Mouse (Mus musculus) neural tube, embryonic 11.5 days (tissue): Measurements from ENCODE around the gene Slc22a8. TPM values are rescaled to one million over a fixed set of nuclear protein-coding genes. Genes with fewer than 3 reads are reported as not detected.

Source experiments
- ATAC-seq: fragments of 200-750 bp; cut with Nextera tagmentation; 2 replicates; pipeline ENCODE4 v1.8.0; 2017; ENCODE audit warnings: moderate number of reproducible peaks, mild to moderate bottlenecking, moderate TSS enrichment, moderate library complexity; ENCODE audit not compliant: insufficient read depth, low FRiP score, low TSS enrichment
- DNase-seq: peaks from one replicate; pipeline ENCODE4 v3.0.0-alpha.2; 2015; ENCODE audit warnings: low spot score
- H3K27ac ChIP-seq: fragments of 300-500 bp; sonication (generic); 2 replicates; pipeline ENCODE4 v1.5.1; 2014; ENCODE audit warnings: low read depth, mild to moderate bottlenecking, low read length
- H3K27me3 ChIP-seq: fragments of 300-500 bp; sonication (generic); 2 replicates; pipeline ENCODE4 v1.6.1; 2014; ENCODE audit warnings: mild to moderate bottlenecking, low read length, mixed read lengths; ENCODE audit not compliant: control insufficient read depth, insufficient read depth
- H3K36me3 ChIP-seq: fragments of 300-500 bp; sonication (generic); 2 replicates; pipeline ENCODE4 v1.6.1; 2014; ENCODE audit warnings: mild to moderate bottlenecking, low read length, moderate library complexity, mixed read lengths; ENCODE audit not compliant: control insufficient read depth, insufficient read depth
- H3K4me1 ChIP-seq: fragments of 300-500 bp; sonication (generic); 2 replicates; pipeline ENCODE4 v1.6.1; 2014; ENCODE audit warnings: low read length, mixed read lengths; ENCODE audit not compliant: control insufficient read depth, insufficient read depth
- H3K4me2 ChIP-seq: fragments of 300-500 bp; sonication (generic); 2 replicates; pipeline ENCODE4 v1.6.1; 2014; ENCODE audit warnings: low read depth, mild to moderate bottlenecking, moderate library complexity
- H3K4me3 ChIP-seq: fragments of 300-500 bp; sonication (generic); 2 replicates; pipeline ENCODE4 v1.5.1; 2014; ENCODE audit warnings: low read depth, low read length
- H3K9ac ChIP-seq: fragments of 300-500 bp; sonication (generic); 2 replicates; pipeline ENCODE4 v1.6.1; 2014; ENCODE audit warnings: mild to moderate bottlenecking, low read length
- H3K9me3 ChIP-seq: fragments of 300-500 bp; sonication (generic); 2 replicates; pipeline ENCODE4 v1.6.1; 2016; ENCODE audit warnings: low read length; ENCODE audit not compliant: control insufficient read depth
- WGBS: fragments of 180-500 bp; shearing (Covaris S2); extraction: QIAGEN DNeasy Blood & Tissue Kit; methylation state at CpG from one replicate; pipeline ENCODE4 v1.1.7; 2014; 5-methylcytosine and 5-hydroxymethylcytosine counted together
- polyA plus RNA-seq: library from polyadenylated mRNA; unstranded; fragments of >200 nt; fragmentation: Nextera tagmentation; extraction: Ambion mirVana; gene quantifications from 2 replicates; pipeline ENCODE4 v1.2.1, GENCODE M21; 2014

The Slc22a8 gene
- polyA plus RNA-seq, 1 experiment from 2014 or later: not detected

DNA sequence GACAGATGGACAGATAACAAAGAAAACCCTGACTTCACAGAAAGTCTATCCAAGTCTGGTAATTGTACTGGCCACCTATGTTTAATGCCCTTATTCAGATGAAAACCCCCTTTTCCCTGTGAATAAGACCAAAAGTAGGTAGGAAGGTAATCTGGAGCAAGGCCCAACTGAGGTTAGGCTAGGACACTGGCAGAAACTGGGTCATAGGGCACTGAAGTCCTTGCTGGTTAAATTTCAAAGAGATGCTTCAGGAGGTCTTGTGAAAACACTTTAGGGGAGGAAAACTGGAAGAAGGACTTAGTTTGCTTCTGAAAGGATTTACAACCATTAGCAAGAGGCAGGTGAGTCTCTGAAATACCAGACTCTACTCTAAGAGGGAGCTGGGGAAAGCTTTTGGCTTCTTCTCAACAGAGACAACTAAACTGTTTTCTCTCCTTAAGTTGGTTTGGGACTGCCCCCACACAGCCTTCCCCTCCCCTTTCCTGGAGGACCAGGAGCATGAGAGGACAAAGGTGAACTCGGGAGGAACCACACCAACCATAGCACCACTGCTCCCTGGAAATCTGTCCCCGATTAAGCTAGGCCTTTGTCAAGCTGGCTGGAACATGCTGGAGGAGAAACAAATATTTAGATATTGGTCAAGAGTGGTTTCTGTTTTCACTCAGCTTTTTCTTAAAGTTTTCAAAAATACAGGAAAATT lies 20.6 kb upstream of the Slc22a8 start:
- H3K9me3 ChIP-seq: no peaks in the 10 kb centered on the region
- no peak overlapping the region for H3K9ac ChIP-seq
- no peaks in the 10 kb centered on the region for H3K36me3 ChIP-seq
- no peak overlapping the region for H3K4me2 ChIP-seq
- WGBS: 69% methylated on average over 2 of the region's 2 CpGs
- ATAC-seq (no peak), DNase-seq (no peak)
- H3K27me3 ChIP-seq: no peaks in the 10 kb centered on the region
- no peaks in the 10 kb centered on the region for H3K4me1 ChIP-seq
- no peak overlapping the region for H3K4me3 ChIP-seq
- H3K27ac ChIP-seq: no peak overlapping the region

GRCm38 (mm10) chr19:8571746-8572145 lies 19.3 kb upstream of the Slc22a8 start:
- no peaks in the 10 kb centered on the region for H3K9me3 ChIP-seq
- DNase-seq: no peak
- no peaks in the 10 kb centered on the region for H3K4me1 ChIP-seq
- WGBS: 74% methylated on average over 7 of the region's 7 CpGs
- H3K9ac ChIP-seq: no peak overlapping the region
- no peaks in the 10 kb centered on the region for H3K36me3 ChIP-seq
- no peak for ATAC-seq
- H3K27ac ChIP-seq: no peak overlapping the region
- H3K27me3 ChIP-seq: no peaks in the 10 kb centered on the region
- H3K4me2 ChIP-seq: no peak overlapping the region
- no peak overlapping the region for H3K4me3 ChIP-seq

- WGBS: 31% methylated on average over 3 of the region's 3 CpGs
These were observed 18.6 kb upstream of the Slc22a8 start for GRCm38 (mm10) chr19:8572485-8572884.

GRCm38 (mm10) chr19:8577432-8577831 lies 13.6 kb upstream of the Slc22a8 start:
- Histone ChIP-seq H3K9me3 (no peaks in the 10 kb centered on the region), H3K27me3 (no peaks in the 10 kb centered on the region), H3K4me1 (peaks cover 2% of the 10 kb centered on the region; the same call in 1 of the 2 replicates), H3K27ac (no peak overlapping the region), H3K36me3 (no peaks in the 10 kb centered on the region), H3K9ac (no peak overlapping the region), H3K4me2 (no peak overlapping the region), H3K4me3 (no peak overlapping the region)
- DNase-seq (no peak), ATAC-seq (no peak)
- WGBS: 92% methylated on average over 4 of the region's 4 CpGs

More at GRCm38 (mm10) chr19:8572485-8572884, 18.6 kb upstream of the Slc22a8 start:
- ATAC-seq: no peak
- Histone ChIP-seq H3K9me3 (no peaks in the 10 kb centered on the region), H3K4me3 (no peak overlapping the region), H3K4me2 (no peak overlapping the region), H3K27me3 (no peaks in the 10 kb centered on the region), H3K36me3 (no peaks in the 10 kb centered on the region), H3K4me1 (no peaks in the 10 kb centered on the region), H3K27ac (no peak overlapping the region), H3K9ac (no peak overlapping the region)
- no peak for DNase-seq

GRCm38 (mm10) chr19:8578293-8578969 lies 12.6 kb upstream of the Slc22a8 start:
- 7% methylated on average over 24 of the region's 24 CpGs for WGBS
- Histone ChIP-seq H3K27me3 (no peaks in the 10 kb centered on the region), H3K4me3 (peak overlapping the region; percentile 22), H3K9ac (peak overlapping the region; percentile 33), H3K4me2 (peak overlapping the region; percentile 52), H3K9me3 (no peaks in the 10 kb centered on the region), H3K4me1 (peaks cover 2% of the 10 kb centered on the region; the same call in 1 of the 2 replicates), H3K36me3 (no peaks in the 10 kb centered on the region), H3K27ac (no peak overlapping the region)
- DNase-seq (peak; percentile 73), ATAC-seq (peak; percentile 50)

GRCm38 (mm10) chr19:8578970-8579342 lies 12.1 kb upstream of the Slc22a8 start:
- ATAC-seq: no peak

DNA sequence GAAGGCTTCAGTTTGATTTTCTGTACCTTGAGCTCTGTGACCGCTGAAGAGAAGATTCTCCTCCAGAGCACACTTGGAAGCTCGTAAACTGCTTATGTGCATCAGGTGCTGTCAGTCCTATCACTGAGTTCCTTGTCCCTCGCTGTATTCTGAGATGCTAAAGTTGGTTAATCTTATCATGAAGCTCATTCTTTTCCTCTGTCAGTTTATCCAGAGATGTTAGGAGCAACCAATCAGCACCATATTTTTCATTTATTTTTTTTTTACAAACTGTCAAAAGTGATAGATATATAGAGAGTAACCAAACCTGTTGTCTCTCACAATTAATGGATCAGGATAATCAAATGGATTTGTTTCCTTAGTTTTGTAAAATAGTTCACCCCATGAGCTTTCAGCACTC lies 5.8 kb upstream of the Slc22a8 start:
- Histone ChIP-seq H3K27ac (no peak overlapping the region), H3K9ac (no peak overlapping the region), H3K4me2 (no peak overlapping the region), H3K4me3 (no peak overlapping the region), H3K9me3 (no peaks in the 10 kb centered on the region), H3K36me3 (no peaks in the 10 kb centered on the region), H3K4me1 (no peaks in the 10 kb centered on the region), H3K27me3 (no peaks in the 10 kb centered on the region)
- 84% methylated on average over 3 of the region's 3 CpGs for WGBS
- ATAC-seq (no peak), DNase-seq (no peak)

More at GRCm38 (mm10) chr19:8578970-8579342, 12.1 kb upstream of the Slc22a8 start:
- DNase-seq: no peak
- Histone ChIP-seq H3K9ac (no peak overlapping the region), H3K4me3 (no peak overlapping the region; the same call in 1 of the 2 replicates), H3K27ac (no peak overlapping the region), H3K4me2 (peak overlapping the region; percentile 52), H3K27me3 (no peaks in the 10 kb centered on the region), H3K36me3 (no peaks in the 10 kb centered on the region), H3K9me3 (no peaks in the 10 kb centered on the region), H3K4me1 (peaks cover 2% of the 10 kb centered on the region; the same call in 1 of the 2 replicates)
- 65% methylated on average over 2 of the region's 2 CpGs for WGBS

- Histone ChIP-seq H3K9me3 (no peaks in the 10 kb centered on the region), H3K4me3 (no peak overlapping the region), H3K9ac (no peak overlapping the region), H3K27ac (no peak overlapping the region), H3K4me2 (no peak overlapping the region), H3K4me1 (no peaks in the 10 kb centered on the region), H3K27me3 (no peaks in the 10 kb centered on the region), H3K36me3 (no peaks in the 10 kb centered on the region)
- DNase-seq (no peak), ATAC-seq (no peak)
- WGBS: 92% methylated on average over 2 of the region's 2 CpGs
These were observed 5.2 kb upstream of the Slc22a8 start for GRCm38 (mm10) chr19:8585899-8586298.

DNA sequence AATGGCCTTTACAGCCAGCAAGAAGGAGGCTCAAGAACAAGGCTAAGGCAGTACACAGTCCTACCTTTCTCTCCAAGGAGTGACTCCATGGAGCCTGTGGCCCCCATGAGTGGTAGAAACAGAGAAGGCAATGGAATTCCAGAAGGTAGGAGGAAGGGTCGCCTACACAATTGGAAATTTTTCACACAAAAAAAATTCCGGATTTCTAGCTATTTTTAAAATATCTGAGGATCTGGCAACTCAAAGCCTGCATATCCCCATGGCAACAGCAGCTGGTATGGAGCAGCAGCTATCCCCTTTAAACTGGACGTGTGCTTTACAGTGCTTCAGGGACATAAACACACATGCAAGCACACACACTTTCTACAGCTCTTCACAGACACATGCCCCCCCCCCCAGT lies 4.7 kb upstream of the Slc22a8 start:
- no peaks in the 10 kb centered on the region for H3K27me3 ChIP-seq
- H3K27ac ChIP-seq: no peak overlapping the region
- no peaks in the 10 kb centered on the region for H3K4me1 ChIP-seq
- no peak for DNase-seq
- no peak for ATAC-seq
- 61% methylated on average over 3 of the region's 3 CpGs for WGBS
- H3K4me3 ChIP-seq: no peak overlapping the region
- H3K9me3 ChIP-seq: no peaks in the 10 kb centered on the region
- H3K36me3 ChIP-seq: no peaks in the 10 kb centered on the region
- no peak overlapping the region for H3K4me2 ChIP-seq
- H3K9ac ChIP-seq: no peak overlapping the region
